Mouse (Mus musculus) midbrain, embryonic 15.5 days (tissue): ENCODE measurements at regions not wholly inside any gene's neighbourhood (a gene's known extent, or its start where the extent isn't known, plus 50 kb on each side); places are given as distances from the start of the nearest gene placed in this dataset.
"Not testable (repeated sequence)": the region's sequence is repeated elsewhere in the genome, so short reads cannot be mapped to it uniquely, and the experiment has no call there.

Experiments
- ATAC-seq: fragments of 200-750 bp; cut with Nextera tagmentation; replicated peaks from 2 replicates; pipeline ENCODE4 v1.8.0; 2017; ENCODE audit warnings: moderate TSS enrichment
- H3K27ac ChIP-seq: fragments of 300-500 bp; sonication (generic); 2 replicates; pipeline ENCODE4 v1.5.1; 2015; ENCODE audit warnings: mild to moderate bottlenecking, inconsistent platforms
- H3K27me3 ChIP-seq: fragments of 300-500 bp; sonication (generic); replicated peaks from 2 replicates; pipeline ENCODE4 v1.6.1; 2015; ENCODE audit warnings: inconsistent platforms
- H3K36me3 ChIP-seq: fragments of 300-500 bp; sonication (generic); replicated peaks from 2 replicates; pipeline ENCODE4 v1.6.1; 2015; ENCODE audit warnings: inconsistent platforms
- H3K4me1 ChIP-seq: fragments of 300-500 bp; sonication (generic); 2 replicates; pipeline ENCODE4 v1.6.1; 2015; ENCODE audit warnings: inconsistent platforms
- H3K4me2 ChIP-seq: fragments of 300-500 bp; sonication (generic); 2 replicates; pipeline ENCODE4 v1.6.1; 2015; ENCODE audit warnings: inconsistent platforms, mild to moderate bottlenecking, moderate library complexity
- H3K4me3 ChIP-seq: fragments of 300-500 bp; sonication (generic); 2 replicates; pipeline ENCODE4 v1.5.1; 2015; ENCODE audit warnings: mild to moderate bottlenecking, inconsistent platforms
- H3K9ac ChIP-seq: fragments of 300-500 bp; sonication (generic); 2 replicates; pipeline ENCODE4 v1.6.1; 2015; ENCODE audit warnings: mild to moderate bottlenecking, inconsistent platforms
- H3K9me3 ChIP-seq: fragments of 300-500 bp; sonication (generic); 2 replicates; pipeline ENCODE4 v1.6.1; 2016; ENCODE audit warnings: inconsistent platforms
- WGBS: fragments of 180-500 bp; shearing (Covaris S2); methylation state at CpG from one replicate; pipeline ENCODE4 v1.1.7; 2015; ENCODE audit warnings: mixed read lengths; 5-methylcytosine and 5-hydroxymethylcytosine counted together

DNA sequence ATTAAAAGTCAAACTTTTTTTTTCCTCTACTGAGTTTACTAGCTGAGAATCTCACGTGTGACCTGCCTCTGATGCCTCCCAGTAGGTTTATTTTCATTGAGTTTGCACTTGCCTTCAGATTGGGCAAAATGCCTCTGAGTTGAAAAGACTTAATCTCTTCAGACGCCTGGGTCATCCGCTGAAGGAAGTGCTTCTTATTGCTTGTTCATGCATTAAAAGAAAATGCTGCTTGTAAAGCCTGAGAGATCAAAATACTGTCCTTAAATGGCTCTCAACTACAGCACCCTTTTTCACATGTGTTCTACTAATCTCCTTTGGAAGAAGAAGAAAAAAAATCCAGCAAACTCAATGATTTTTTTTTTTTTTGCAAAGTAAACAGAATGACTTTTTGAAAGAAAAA lies 351.5 kb downstream of the Kcnh5 start:
- Histone ChIP-seq H3K4me2 (no peak overlapping the region), H3K4me1 (no peaks in the 10 kb centered on the region), H3K27me3 (no peaks in the 10 kb centered on the region), H3K36me3 (no peaks in the 10 kb centered on the region), H3K4me3 (no peak overlapping the region), H3K9ac (no peak overlapping the region), H3K9me3 (no peaks in the 10 kb centered on the region), H3K27ac (no peak overlapping the region)
- WGBS: 21% methylated on average over 3 of the region's 3 CpGs
- ATAC-seq: no peak

DNA sequence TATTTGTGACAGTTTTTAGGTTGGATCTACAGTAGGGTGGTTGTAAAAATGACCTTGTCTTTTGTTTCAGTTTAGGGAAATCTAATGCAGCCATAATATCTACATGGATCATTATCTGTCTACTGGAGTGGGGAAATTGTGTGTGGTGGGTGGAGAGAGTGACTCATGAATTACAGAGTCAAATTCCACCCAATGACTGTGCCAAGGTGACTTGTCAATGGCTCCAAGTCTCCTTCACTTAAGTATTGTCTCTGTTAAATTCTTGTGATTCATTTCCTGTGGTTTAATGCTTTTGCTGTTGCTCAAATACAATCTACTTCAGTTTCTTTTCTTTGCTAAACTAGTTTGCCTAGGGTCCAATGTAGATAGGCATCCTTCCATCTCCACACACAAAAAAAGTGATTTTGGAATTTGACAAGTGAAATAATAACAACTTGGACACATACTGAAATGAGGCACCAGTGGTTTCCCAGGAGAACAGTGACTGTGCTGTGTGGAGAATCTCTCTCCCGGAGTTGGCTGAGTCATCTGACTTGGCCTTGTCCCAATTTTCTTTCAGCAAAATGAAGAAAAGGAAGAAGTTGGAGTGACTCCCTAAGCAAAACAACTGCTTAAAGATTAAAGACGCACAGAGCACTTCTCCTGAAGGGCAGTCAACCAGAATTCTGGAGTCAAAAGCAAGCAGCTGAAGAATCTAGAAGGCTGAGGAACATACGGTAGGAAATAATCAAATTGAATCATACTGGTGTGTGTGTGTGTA lies 352.2 kb downstream of the Kcnh5 start:
- H3K4me3 ChIP-seq: no peak overlapping the region
- no peak overlapping the region for H3K4me2 ChIP-seq
- no peaks in the 10 kb centered on the region for H3K27me3 ChIP-seq
- no peaks in the 10 kb centered on the region for H3K4me1 ChIP-seq
- 45% methylated on average over 3 of the region's 3 CpGs for WGBS
- H3K36me3 ChIP-seq: no peaks in the 10 kb centered on the region
- ATAC-seq: no peak
- H3K9me3 ChIP-seq: no peaks in the 10 kb centered on the region
- H3K27ac ChIP-seq: no peak overlapping the region
- H3K9ac ChIP-seq: no peak overlapping the region

DNA sequence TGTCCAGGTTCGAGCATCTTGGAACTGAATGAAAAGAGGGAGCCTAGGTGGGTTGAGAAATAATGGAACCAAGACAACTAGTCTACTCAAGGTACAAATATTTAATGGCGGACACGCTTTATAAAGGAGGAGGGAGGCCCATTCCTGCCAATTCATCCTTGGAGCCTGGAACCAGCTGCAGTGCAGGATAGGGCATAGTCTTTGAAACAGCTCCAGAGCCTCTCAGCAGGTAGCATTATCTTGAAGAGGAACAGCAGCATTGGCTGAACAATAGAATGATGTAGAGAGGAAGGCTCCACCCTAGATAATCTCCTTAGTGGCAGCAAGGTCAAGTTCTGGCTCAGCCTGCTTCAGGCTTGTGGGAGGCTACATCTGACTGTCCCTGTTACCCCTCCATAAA lies 361.0 kb downstream of the Kcnh5 start:
- H3K4me3 ChIP-seq, H3K4me2 ChIP-seq, H3K27ac ChIP-seq, H3K36me3 ChIP-seq, H3K9ac ChIP-seq, ATAC-seq, H3K4me1 ChIP-seq, H3K9me3 ChIP-seq, H3K27me3 ChIP-seq: not testable (repeated sequence)
- WGBS: 82% methylated on average over 3 of the region's 3 CpGs

DNA sequence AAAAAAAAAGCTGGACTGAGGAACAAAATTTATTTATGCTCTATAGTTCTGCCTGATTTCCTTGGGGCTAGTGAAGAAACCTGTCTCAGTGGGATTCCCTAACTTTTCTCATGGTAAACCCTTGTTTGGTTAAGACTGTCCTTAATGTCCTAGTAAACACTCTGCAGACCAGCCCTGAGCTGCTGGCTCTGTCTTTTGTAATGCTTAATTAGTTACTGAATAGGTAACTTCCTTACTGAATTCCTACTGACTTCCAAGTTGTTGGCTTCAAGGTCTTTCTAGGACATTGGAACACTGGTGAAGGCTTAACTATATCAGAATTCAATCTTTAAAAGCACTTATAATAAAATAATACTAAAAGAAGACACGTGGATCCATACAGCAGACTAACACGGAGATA lies 368.6 kb downstream of the Kcnh5 start:
- H3K4me1 ChIP-seq, H3K9me3 ChIP-seq, H3K4me2 ChIP-seq, H3K4me3 ChIP-seq, H3K36me3 ChIP-seq, H3K27ac ChIP-seq, ATAC-seq, H3K27me3 ChIP-seq, H3K9ac ChIP-seq: not testable (repeated sequence)
- WGBS: 82% methylated on average over 2 of the region's 2 CpGs

DNA sequence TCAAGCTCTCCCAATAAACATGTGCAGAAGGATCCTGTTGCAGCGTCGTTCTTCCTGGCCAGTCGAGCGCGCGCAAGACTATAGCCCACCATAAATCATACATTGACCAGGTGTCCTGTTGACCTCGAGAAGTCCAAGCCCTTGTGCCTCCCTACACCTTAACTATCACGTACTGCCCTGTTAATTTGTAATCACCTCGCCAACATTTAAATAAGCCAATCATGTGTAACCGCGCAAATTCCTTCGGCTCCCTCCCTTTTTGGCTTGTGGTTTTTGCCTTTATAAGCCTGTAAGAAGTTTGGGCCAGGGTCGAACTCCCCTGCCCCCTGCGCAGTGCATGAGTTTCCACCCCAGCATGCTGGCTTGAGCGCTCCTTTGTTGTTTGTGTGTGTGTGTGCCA lies 369.2 kb downstream of the Kcnh5 start:
- H3K4me3 ChIP-seq, H3K9ac ChIP-seq, H3K4me1 ChIP-seq, H3K27me3 ChIP-seq, ATAC-seq, H3K4me2 ChIP-seq, H3K36me3 ChIP-seq, H3K27ac ChIP-seq, H3K9me3 ChIP-seq: not testable (repeated sequence)
- WGBS: 97% methylated on average over 15 of the region's 15 CpGs

DNA sequence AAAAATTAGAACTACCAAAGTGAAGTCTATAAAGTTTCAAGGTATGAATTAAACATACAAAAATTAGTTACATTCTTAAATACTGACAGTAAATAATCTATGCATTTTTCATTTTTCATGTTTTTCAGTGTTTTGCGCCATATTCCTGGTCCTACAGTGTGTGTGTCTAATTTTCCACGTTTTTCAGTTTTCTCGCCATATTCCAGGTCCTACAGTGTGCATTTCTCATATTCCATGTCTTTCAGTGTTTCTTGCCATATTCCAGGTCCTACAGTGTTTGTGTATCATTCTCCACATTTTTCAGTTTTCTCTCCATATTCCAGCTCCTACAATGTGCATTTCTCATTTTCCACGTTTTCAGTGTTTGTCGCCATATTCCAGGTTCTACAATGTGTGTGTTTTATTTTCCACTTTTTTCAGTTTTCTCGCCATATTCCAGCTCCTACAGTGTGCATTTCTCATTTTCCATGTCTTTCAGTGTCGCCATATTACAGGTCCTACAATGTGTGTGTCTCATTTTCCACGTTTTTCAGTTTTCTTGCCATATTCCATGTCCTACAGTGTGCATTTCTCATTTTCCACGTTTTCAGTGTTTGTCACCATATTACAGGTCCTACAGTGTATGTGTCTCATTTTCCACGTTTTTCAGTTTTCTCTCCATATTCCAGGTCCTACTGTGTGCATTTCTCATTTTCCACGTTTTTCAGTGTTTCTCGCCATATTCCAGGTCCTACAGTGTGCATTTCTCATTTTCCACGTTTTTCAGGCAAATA lies 373.2 kb downstream of the Kcnh5 start:
- ATAC-seq: no peak
- H3K36me3 ChIP-seq: no peaks in the 10 kb centered on the region
- WGBS: 59% methylated on average over 13 of the region's 13 CpGs
- no peaks in the 10 kb centered on the region for H3K27me3 ChIP-seq
- H3K4me3 ChIP-seq: no peak overlapping the region
- H3K9me3 ChIP-seq: peaks cover 8% of the 10 kb centered on the region; the same call in 1 of the 2 replicates
- H3K27ac ChIP-seq: no peak overlapping the region
- H3K4me2 ChIP-seq: no peak overlapping the region
- H3K4me1 ChIP-seq: no peaks in the 10 kb centered on the region
- H3K9ac ChIP-seq: no peak overlapping the region

DNA sequence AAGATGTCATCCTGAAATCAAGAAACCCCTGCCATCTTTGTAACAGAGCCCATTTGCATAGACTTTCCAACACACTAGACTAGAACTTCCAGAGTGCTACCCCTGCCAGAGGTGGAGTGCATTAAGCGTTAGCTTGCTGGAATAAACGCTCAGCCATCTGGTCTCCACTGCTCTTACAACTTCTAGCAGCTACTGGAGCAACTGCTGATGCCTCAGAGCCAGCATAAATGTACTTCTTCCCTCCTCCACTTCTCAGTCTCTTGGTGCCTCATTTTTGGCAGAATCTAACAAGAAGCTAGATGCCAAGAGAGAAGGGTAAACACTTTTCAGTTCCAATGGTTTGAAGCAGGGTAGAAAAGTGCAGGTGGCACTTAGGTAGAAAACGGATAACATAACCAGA lies 385.1 kb downstream of the Kcnh5 start:
- no peaks in the 10 kb centered on the region for H3K9me3 ChIP-seq
- no peaks in the 10 kb centered on the region for H3K36me3 ChIP-seq
- H3K27ac ChIP-seq: no peak overlapping the region
- no peak overlapping the region for H3K4me2 ChIP-seq
- no peaks in the 10 kb centered on the region for H3K27me3 ChIP-seq
- WGBS: 87% methylated on average over 3 of the region's 3 CpGs
- no peak overlapping the region for H3K4me3 ChIP-seq
- no peaks in the 10 kb centered on the region for H3K4me1 ChIP-seq
- no peak for ATAC-seq
- no peak overlapping the region for H3K9ac ChIP-seq

DNA sequence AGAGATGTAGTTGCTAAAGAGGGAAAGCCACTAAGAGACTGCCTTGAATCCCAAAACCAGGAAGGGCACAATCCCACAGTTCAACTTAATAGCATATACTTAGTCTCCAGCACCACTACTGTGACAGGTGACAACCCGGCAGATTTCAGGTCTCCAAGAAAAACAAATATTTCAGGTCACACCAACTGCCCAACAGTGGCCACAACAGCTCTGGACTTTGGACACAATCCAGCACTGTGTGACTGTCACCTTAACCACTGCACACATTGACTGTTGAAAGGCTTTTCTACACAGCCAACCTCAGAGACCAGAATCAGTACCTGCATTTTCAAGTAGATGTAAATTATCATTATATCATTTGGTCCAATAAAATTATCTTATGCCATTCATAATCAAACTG lies 414.8 kb downstream of the Kcnh5 start:
- H3K4me2 ChIP-seq: no peak overlapping the region
- no peak overlapping the region for H3K27ac ChIP-seq
- H3K9ac ChIP-seq: no peak overlapping the region
- 95% methylated on average over 1 of the region's 1 CpGs for WGBS
- H3K9me3 ChIP-seq: no peaks in the 10 kb centered on the region
- ATAC-seq: no peak
- no peaks in the 10 kb centered on the region for H3K36me3 ChIP-seq
- no peaks in the 10 kb centered on the region for H3K27me3 ChIP-seq
- H3K4me1 ChIP-seq: no peaks in the 10 kb centered on the region
- H3K4me3 ChIP-seq: no peak overlapping the region

DNA sequence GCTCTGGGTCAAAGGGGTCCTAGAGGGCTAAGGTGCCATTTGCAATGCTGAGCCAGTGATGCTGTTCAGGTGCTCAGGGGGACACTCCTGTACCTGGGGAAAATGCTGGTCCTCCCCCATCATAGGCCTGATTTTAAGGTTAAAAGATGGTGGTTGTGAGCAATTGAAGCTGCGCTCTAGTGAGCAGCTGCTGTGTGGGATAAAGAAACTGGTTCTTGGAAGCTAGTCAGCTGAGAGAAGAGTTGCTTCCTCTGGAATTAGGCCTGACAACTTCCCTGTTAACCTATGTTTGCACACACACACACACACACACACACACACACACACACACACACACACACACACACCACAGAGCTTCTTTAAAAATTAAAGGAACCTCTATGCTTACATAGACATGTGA lies 428.9 kb upstream of the Gm11042 start:
- H3K4me3 ChIP-seq: no peak overlapping the region
- H3K36me3 ChIP-seq: no peaks in the 10 kb centered on the region
- H3K27me3 ChIP-seq: no peaks in the 10 kb centered on the region
- ATAC-seq: no peak
- no peak overlapping the region for H3K27ac ChIP-seq
- no peak overlapping the region for H3K9ac ChIP-seq
- WGBS: 86% methylated on average over 1 of the region's 1 CpGs
- H3K4me2 ChIP-seq: no peak overlapping the region
- no peaks in the 10 kb centered on the region for H3K4me1 ChIP-seq
- H3K9me3 ChIP-seq: no peaks in the 10 kb centered on the region

DNA sequence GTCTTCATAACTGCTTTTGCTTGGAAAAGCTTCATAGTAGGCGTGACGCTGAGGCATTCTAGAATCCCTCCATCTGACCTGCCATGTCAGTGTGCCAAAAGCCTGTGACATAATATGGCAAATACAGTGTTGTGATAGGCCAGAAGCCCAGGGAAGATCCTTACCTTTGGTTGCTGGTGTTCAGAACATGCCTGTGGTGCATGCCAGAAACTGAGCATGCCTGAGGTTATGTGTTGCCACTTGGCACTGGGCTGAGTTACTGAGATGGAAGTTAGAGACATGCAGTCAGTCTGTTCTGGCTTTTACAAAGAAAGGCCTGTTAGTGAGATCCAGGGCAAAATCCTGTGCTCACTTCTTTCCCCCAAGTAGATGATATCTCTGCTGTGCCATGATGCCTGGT lies 412.7 kb upstream of the Gm11042 start:
- 95% methylated on average over 2 of the region's 2 CpGs for WGBS
- Histone ChIP-seq H3K36me3 (no peaks in the 10 kb centered on the region), H3K27me3 (no peaks in the 10 kb centered on the region), H3K4me1 (no peaks in the 10 kb centered on the region), H3K9ac (no peak overlapping the region), H3K9me3 (no peaks in the 10 kb centered on the region), H3K27ac (no peak overlapping the region), H3K4me3 (no peak overlapping the region), H3K4me2 (no peak overlapping the region)
- ATAC-seq: no peak

DNA sequence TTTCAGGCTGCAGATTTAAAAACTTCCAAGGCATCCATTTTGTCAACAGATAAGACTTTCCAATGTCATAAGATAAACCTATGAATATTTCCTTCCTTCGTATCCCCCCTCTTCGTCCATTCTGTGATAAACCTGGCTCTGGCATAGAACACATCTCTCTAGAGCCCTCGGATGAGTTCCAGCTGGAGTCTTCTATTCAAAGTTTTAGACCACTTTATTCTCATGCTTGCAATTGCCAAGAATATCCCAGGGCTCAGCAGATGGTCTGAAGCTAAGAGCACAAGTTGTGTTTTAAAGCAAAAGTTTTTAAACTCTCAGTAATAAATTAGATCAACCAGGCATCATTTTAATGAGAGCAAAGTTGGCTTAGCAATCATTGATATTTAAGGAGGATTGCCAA lies 363.0 kb upstream of the Gm11042 start:
- Histone ChIP-seq H3K27ac (no peak overlapping the region), H3K9ac (no peak overlapping the region), H3K4me3 (no peak overlapping the region), H3K9me3 (no peaks in the 10 kb centered on the region), H3K36me3 (no peaks in the 10 kb centered on the region), H3K27me3 (no peaks in the 10 kb centered on the region), H3K4me2 (no peak overlapping the region), H3K4me1 (no peaks in the 10 kb centered on the region)
- 93% methylated on average over 3 of the region's 3 CpGs for WGBS
- ATAC-seq: no peak

DNA sequence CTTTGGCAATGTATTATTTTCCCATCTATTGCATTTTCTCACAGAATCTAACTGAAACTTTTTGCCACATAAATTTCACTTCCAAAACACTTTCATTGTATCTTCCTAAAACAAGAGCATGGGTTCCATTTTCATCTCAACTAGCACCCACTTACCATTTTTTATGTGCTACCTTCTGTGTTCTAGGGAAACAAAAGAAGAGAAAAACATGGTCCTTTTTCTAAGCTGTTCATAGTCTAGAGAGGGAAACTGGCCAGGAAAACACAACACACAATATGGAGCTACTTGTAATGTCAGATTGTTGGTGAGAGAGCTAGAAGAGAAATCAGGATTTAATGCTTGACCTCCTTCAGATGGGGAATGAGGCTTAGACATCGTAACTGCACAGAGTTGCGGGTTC lies 361.6 kb upstream of the Gm11042 start:
- Histone ChIP-seq H3K4me2 (no peak overlapping the region), H3K36me3 (no peaks in the 10 kb centered on the region), H3K9me3 (no peaks in the 10 kb centered on the region), H3K4me3 (no peak overlapping the region), H3K27ac (no peak overlapping the region), H3K27me3 (no peaks in the 10 kb centered on the region), H3K4me1 (no peaks in the 10 kb centered on the region), H3K9ac (no peak overlapping the region)
- WGBS: 83% methylated on average over 2 of the region's 2 CpGs
- no peak for ATAC-seq

DNA sequence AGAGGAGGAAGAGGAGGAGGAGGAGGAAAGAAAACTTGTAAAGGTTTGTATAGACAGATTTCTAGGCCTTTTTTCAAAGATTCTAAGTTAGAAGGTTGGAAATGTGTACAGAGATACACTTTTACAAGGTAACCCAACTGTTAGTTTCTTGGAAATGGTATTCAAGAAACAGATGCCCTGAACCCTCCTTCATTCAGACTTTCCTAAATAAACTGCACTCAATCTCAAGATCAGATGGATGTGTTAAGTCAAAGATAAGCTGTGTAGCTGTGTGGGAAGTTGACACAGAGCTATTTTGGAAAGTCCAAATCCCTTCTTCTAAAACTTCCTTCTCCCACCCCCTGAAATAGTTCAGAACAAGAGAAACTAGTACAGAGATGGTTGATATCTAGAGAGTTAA lies 342.2 kb upstream of the Gm11042 start:
- Histone ChIP-seq H3K4me3 (no peak overlapping the region), H3K9ac (no peak overlapping the region), H3K27me3 (no peaks in the 10 kb centered on the region), H3K36me3 (no peaks in the 10 kb centered on the region), H3K27ac (no peak overlapping the region), H3K4me1 (no peaks in the 10 kb centered on the region), H3K9me3 (no peaks in the 10 kb centered on the region), H3K4me2 (no peak overlapping the region)
- ATAC-seq: no peak
